Mouse (Mus musculus): Measurements from ENCODE around the gene Zfp383.
"Not testable (repeated sequence)": the region's sequence is repeated elsewhere in the genome, so short reads cannot be mapped to it uniquely, and the experiment has no call there.

Zfp383 gene

DNA sequence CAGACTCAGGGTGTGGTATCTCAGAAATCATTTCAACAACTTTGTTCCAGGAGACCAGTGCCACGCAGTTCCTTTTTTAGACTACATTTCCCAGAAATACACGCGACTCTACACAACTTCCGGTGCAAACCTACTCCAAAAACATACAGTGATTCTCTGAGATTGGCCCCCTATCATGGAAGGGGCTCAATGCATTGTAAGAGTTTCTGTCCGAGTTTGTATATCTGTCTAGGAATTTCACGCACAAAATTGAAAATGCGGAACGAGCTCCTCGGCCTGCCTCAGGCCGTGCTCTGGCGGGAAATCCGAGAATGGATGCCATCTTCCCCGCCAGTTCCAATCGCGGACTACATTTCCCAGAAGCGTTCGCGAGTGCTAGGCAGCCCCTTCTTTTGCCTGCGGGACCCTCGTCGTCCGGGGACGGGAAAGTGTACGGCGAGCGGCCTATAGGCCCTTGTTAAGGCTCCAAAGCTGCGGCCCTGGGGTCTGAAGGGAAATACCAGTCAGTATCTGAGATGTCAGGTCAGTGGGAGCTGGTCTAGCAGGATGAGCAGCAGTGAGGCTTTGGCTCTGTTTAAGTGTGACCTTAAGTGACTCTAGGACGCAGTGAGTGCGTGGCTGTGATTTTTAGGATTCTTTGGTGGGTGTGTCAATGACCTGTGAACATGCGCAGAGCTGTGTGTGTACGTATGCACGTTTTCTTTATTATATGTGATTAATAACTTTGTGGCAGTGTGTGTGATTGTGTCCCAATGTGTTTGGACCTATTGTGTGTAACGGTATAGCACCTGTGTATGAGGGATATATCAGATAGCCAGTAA lies at the start of gene Zfp383:
TSS of gene Zfp383 (plus strand) at position 94 of the 821 bp plus-strand sequence.
- peak; percentile 78 to 83 for DNase-seq

DNA sequence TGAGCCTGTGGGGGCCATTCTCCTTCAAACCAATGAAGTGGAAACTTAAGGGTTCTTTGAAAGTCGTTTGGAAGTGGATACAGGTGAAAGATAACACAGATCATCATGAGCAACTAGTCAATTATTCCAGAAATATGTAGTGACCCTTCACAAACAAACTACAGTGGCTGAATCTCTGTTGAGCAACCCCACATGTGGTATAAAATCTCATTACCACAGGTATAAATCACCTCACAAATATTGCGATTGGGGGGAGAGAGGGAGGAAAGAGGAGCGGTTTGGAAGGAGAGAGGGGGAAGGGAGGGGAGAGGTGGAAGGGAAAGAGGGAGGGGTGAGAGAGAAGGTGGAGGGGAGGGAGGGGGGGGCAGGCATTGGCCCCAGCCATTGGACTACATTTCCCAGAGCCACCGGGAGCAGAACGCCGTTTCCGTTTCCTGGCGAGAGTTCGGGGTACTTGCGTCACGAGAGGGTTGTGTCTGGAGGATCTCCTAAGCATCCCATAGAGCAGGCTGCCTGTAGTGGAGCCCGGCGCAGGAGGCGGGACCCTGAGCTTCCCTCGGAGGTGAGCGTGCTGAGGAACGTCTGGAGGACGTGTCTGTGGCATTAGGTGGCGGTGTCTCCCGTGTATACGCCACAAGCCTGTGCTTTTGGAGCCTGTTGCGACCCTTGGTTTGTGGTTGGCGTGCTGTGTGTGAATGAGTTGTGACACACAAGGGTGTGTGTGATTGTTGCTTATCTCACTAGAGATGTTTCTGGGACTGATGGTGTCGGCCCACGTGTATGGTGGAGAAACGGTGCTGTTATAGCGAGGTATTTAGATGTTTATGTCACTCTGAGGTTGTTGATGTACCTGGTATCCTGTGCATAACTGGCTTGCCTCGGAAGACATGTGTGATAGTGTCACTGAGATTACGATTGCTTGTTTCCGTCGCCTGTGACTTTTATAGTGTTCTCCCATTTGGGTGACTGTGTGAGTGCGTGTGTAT lies 48.2 kb upstream of the Zfp383 start, which contains the start of gene Zfp420:
TSS of gene Zfp420 (plus strand) at position 448 of the 986 bp plus-strand sequence.
- DNase-seq: peak; percentile 90

DNA sequence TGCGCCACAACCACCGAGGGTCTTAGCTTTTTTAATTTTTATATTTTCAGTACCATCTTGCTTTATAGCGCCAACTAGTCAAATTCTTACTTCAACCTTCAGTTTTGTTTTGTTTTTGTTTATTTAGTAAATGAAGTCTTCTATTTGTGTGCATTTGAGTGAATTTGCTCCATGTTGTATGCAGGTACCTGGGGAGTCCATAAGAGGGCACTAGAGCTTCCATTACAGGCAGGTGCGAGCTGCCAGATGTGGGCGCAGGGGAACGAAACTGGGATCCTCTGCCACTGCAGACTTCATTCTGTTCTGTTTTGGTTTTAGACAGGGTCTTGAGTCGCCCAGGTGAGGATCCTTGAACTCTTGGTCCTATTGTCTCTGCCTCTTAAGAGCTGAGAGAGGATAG lies 46.4 kb upstream of the Zfp383 start:
- no peak for DNase-seq

DNA sequence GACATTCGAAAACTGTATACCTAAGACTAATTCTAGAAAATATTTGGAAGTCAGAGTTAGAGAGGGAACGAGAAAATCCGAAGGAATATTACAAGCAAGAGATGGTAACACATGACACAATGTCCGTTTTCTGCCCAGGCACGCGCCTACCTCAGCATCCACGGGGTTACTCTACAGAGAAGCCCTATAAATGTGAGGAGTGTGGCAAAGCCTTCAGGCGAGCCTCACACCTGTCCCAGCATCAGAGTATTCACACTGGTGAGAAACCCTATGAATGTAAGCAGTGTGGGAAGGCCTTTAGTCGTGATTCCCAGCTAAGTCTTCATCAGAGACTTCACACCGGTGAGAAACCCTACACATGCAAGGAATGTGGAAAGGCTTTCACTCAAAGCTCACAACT lies 33.8 kb upstream of the Zfp383 start:
- no peak for DNase-seq

DNA sequence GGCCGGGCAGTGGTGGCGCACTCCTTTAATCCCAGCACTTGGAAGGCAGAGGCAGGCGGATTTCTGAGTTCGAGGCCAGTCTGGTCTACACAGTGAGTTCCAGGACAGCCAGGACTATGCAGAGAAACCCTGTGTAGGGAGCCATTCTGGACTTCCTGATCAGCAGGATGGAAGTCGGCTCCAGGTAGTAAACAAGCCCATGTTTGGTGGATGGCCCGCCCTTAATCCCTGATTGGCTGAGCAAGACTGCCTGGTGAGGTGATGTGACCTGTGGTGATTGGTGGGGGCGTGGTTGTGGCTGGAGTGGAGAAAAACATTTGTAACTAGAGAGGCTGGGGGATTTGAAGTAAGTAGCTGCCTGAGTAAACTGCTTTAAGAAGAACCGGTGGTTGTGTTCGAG lies 30.5 kb upstream of the Zfp383 start:
- DNase-seq: not testable (repeated sequence)

DNA sequence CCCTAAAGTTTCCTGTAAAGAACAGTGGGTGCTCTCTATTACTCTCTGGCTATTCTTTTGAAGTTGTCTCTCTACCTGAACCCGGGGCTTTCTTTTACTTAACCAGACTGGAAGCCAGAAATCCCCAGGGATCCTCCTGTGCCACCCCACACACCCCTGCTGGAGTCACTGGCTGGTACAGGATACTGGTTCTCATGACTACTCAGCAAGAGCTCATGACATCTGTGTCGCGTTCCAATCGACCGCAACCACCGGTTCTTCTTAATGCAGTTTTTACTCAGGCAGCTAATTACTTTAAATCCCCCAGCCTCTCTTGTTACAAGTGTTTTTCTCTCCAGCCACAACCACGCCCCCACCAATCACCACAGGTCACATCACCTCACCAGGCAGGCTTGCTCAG lies 28.0 kb upstream of the Zfp383 start:
- DNase-seq: no peak

DNA sequence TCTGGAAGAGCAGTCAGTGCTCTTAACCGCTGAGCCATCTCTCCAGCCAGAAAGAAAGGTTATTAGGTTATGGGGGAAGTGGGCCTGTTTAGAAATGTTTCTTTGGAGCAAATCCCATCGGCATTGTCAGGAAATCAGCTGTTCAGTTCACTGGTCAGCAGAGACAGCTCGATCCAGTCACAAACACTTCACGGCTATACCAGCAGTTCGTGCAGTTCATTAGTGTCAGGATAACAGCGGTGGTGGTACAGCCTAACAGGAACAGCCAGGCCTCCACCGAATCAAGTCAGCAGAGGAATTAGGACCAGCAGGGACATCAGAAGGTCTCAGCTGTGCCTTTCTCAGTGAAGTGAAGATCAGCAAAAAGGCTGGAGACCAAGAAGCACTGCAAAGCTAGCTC lies 27.1 kb upstream of the Zfp383 start:
- no peak for DNase-seq

DNA sequence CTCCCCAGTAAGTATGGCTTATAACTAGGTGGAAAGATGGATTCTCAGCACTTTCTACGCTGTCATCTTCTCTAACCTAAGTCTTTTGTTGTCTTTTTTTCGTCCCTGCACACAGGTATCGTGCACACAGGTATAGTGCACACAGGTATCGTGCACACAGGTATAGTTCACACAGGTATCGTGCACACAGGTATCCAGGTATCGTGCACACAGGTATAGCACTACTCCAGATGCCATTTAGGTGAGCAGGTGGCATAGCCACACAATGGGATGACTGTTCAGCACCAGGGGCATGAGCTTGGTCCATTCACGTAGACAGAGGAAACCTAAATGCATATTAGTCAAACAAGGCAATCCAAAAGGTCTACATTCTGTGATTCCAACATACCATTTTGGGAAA lies 17.5 kb upstream of the Zfp383 start:
- DNase-seq: no peak

DNA sequence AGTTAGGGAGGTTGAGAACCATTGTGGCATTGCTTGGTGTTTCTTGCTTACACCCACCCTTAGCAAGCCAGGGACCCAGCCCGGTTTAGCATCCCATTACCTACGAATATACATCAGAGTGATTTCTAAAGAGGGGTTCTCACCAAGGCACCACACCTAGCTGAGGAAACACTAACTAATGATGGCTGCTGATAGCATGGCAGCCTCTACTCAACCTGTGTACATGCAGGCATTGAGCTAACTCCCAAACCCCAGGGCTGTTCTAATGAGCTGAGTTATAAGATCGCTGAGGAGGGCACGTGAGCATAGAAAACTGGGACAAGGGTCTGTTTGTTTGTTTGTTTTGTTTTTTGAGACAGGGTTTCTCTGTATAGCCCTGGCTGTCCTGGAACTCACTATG lies 15.3 kb upstream of the Zfp383 start:
- DNase-seq: no peak

DNA sequence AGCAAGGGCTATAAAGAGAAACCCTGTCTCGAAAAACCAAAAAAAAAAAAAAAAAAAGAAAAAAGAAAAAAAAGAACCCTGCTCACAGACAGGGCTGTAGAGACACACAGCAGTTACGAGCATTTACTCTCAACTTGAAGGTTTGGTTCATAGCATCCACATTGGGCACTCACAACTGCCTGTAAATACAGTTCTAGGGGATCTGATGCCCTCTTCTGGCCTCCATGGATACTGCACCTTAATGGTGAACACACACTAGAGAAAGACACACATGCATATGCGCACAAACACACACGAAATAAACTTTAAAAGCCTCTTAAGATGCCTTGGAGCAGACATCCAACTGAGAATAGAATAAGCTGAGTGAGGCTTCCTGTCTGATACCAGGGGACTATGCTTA lies 9.7 kb upstream of the Zfp383 start:
- no peak for DNase-seq

DNA sequence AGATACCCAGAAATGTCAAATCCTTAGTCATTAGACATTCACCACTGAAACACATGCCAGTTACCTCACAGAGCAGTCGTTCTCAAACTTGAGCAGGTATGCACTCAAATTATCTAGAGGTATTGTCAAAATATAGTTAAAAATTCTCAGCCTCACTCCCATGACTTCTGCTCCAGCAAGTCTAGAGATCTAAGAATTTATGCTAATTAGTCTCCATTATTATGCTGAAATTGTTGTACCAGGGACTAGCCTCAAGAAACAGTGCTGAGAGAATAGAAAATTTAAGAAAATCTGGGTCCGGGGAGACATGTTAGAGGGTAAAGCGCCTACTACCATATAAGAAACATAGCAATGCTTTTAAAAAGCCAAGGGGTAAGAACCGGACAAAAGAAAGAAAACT lies 3.9 kb upstream of the Zfp383 start:
- DNase-seq: no peak

DNA sequence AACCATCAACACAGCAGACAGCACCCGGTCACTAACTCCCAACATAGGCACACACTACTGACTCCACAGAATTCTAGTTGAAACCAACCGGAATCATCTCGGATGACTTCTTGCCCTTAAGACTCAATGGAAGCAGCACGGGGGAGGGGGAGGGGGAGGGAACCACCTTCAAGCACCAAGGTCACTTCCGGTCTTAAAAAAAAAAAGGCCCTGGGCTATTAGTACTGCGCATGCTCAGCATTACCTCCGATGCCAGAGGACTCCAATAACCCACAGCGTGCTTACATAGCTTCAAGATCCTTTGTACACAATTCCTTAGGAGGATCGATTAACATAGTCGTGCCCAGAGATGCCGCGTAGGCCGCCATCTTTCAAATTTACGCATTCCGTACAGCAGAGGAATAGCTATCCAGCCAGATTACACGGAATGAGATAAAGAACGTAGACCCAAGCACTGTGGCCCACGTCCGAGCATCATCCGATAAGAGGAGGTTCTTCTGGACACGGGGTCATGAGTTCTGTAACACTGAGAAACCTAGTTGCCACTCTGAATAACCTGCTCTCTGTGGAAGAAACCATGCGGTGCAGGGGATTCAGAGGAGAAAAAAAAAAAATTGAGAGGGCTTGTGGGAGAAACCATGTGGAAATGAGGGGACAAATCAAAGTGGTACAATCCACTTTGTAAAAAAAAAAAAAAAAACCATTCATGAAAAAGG lies 1.9 kb upstream of the Zfp383 start, which contains the start of gene Zfp27:
TSS of gene Zfp27 (minus strand) at position 607 of the 716 bp plus-strand sequence.
- DNase-seq: peak; percentile 62 to 76

DNA sequence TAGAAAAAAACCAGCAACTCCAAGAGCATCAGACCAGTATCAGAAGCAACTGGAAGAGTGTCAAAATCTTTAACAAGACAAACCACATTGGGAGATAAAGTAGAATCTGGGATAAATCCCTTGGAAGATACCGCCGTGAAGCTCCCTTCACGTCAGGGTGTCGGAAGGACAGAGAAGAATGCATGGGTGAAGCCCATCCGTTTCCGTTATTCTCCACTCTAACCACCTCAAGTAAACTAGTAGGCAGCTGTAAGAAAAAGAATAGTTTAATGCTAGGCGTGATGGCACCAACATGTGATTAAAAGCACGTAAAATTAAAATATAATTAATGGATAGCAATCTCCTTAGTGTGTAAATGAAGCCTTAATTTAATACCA lies 1.4 kb upstream of the Zfp383 start:
- DNase-seq: peak in 1 of 2 experiments; percentile 15

DNA sequence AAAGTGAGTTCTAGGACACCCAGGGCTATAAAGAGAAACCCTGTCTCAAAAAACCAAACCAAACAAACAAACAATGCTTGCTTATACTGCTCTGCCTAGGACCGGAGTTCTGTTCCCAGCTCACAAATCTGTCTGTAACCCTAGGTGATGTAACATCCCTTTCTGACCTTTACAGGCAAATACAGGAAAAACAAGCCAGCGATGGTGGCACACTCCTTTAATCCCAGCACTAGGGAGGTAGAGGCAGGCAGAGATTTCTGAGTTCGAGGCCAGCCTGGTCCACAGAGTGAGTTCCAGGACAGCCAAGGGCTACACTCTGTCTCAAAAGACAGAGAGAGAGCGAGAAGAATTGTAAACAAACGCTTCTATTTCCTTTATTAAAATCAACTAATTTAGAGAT lies 817 bp upstream of the Zfp383 start:
- no peak for DNase-seq

DNA sequence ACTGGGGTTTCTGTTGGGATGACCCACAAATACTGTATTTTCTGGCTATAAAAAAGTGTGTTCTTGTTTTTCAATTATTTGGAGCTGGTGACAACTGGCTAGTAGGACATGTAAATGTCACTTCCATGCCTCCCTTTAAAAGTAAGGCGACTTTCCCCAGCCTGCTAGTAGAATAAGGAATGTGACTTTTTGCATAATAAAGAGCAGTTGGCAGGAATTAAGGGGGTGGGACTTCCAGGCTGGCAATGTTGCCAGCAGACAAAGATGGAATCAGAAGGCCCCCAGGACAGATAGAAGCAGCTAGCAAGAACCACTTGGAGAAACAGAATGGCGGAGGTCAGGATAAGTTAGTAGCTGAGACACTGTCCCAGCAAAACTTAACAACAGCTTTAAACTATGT lies 2.2 kb downstream of the Zfp383 start:
- DNase-seq: no peak

DNA sequence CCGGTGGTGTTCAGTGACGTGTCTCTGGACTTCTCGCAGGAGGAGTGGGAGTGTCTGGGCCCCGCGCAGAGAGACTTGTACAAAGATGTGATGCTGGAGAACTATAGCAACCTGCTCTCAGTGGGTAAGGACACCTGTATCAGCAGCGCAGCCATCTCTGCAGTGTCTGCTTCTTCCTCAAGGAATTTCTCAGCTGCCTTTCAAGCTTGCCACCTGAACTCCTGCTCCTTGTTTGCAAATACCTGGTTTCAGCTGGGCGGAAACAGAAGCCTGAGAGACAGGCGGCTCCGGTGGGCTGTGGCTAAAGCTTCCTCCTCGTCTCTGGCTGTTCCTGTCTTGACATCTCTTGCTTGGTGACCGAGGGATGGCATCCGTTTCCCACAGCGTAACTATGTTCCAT lies 4.1 kb downstream of the Zfp383 start:
- DNase-seq: no peak

DNA sequence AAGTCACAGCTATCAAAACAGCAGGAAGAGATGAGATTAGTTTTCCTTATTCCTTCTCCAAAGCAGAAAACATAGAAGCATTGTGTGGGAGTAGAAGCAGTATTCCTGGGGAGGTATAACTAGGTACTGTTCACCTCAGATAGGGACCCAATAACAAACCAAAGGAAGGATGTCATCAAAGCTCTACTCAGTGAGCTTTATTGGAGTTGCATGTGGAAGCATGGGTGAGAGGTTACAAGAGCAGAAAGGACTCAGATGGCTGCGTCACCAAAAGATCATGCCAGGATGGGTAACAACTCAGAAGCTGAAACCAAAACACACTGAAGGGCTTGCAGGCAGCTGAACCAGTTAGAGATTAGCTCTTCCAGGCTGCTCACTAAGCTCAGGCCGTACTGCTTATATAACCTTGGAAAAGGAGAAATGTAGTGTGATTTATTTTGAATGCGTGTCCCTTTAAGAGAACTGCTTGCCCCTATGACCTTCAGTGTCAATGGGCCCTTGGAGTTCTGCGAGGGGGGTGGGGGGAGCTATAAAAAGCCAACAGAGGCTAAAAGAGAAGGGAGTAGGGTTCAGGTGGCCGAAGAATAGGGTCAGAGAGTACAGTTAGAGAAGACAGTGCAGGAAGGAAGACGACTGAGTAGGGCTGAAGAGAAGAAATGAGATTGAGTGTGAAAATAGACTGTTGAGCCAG lies 9.5 kb downstream of the Zfp383 start:
- DNase-seq: peak in 1 of 2 experiments; percentile 21

DNA sequence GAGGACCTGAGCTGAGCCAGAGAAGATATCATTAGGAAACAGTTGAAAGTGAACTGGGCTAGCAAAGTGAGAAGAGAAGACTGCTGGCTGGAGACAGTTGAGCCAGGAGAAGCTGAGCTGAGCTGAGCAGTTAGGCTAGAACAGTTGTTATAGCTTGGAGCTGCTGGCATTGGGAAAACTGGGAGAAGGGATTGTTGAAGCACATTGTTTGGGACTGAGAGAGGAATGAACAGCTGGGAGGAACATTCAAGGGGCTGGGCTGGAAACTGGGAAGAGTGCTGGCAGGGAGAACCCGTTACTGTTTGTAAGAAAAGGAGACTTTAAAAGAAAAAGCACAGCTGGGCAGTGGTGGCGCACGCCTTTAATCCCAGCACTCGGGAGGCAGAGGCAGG lies 10.0 kb downstream of the Zfp383 start:
- DNase-seq: no peak

DNA sequence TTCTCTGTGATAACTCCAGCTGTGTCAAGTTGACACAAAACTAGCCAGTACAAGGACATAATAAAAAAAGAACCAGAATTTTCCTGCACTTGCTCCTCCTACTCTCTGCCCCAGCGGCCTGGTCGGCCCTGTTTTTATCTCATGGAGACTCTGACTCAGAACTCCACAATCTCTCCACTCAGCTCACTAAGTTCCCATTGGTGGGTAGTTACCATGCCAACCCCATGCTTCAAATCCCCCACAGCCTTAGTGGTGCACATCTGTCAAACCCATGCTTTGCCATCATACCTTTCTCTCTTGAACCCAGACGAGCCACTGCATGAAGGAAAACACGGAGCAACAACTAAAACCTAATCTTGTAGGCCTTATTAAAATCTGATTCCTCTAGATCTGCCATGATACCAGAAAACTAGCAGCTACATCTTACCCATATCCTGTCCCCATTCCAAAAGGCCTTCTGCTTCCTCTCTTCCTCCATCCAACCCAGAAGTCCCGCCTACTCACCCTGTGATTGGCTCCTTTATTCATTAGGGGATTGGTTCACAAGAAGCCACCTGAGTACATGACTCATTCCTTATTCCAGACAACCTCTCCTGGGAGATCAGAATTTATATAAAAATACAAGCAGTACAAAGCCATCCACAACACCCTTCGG lies 13.5 kb downstream of the Zfp383 start:
- no peak for DNase-seq

DNA sequence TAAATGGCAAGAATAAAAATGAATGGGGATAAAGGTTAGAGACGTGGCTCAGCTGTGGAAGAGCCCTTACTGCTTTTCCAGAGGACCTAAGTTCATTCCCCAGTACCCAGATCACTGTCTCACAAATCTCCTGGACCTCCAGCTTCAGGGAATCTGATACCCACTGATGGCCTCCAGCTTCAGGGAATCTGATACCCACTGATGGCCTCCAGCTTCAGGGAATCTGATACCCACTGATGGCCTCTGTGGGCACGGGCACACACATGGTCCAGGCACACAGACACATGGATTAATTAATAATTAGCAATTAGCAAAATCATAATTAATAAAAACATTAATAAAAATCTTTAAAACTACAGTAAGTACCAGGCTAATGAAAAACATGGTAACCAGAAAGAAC lies 14.8 kb downstream of the Zfp383 start:
- no peak for DNase-seq

DNA sequence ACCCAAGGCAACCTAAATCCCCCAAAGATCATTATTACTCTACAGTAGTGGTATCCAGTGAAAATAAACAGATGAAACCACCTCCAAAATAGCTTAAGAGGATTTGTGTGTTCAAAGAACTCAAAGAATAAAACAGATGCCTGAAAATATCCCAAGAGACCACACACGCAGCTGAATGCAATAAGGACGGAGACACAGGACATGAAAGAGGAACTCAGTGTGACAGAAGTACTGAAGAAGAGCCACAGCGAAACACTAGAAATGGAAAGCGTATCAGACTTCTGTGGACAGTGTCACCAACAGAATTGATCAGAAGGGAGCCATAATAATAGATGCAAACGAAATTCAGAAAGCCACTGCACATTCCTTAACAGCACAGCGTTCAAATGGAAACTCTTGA lies 30.8 kb downstream of the Zfp383 start:
- no peak for DNase-seq

DNA sequence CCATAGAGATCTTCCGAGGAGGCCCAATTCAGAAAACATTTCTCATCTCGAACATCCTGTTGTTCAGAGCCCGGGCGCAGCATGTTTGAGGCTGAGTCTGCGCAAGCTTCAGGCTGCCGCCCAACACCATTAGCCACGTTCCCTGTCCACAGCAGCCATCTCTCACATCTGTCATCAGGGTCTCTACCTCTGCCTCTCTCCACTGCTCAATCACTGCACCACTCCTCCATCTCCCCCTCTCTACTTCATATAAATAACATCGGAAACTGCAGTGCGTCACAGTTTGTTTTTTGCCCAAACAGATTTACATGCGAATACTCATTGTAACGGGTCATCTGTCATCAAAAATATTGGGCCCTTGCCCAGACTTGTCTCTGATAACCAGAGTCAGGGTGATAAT lies 33.0 kb downstream of the Zfp383 start:
- DNase-seq: no peak
